Mouse (Mus musculus) gastrocnemius, postnatal 10 days (tissue): ENCODE results near the gene Ube2n. TPM values are rescaled to one million over a fixed set of nuclear protein-coding genes. Genes with fewer than 3 reads are reported as not detected.
"Not testable (repeated sequence)": the region's sequence is repeated elsewhere in the genome, so short reads cannot be mapped to it uniquely, and the experiment has no call there.

ENCODE experiments used
- DNase-seq: peaks from one replicate; pipeline ENCODE4 v3.0.0; 2021; ENCODE audit warnings: mixed read lengths
- total RNA-seq, 2 experiments: library from RNA; stranded (reverse); gene quantifications; 2 replicates each; pipeline ENCODE4 v1.2.3; 2021

Ube2n gene
- total RNA-seq, 2 experiments from 2014 or later: 111 to 139 TPM

DNA sequence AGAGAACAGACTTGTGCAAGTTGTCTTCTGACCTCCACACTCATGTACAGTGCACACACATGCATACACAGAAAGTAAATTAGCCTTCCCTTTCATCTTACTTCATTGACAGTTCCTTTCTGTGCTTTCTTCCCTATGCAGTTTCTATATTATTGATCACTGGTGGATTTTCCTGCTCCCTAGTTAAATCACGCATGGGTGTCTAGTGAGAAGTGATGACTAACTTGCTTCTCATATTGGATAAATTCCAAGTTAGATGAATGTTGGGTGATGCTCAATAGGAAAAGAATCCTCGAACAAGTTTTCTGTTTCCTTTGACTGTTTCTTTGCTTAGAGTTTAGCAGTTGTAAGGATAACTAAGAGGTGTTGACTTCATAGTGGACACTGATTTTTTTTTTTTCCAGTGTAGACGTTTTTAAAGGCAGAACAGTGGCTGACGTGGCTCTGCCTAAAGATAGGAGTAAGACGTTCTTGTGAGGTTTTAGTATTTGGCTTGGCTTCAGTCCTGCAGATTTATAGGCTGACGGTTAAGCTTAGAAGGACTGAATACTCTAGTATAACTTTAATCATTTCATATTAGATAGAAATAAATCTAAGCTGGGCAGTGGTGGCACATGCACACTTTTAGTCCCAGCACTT, 10.2 kb downstream of the Ube2n start:
- DNase-seq: no peak

DNA sequence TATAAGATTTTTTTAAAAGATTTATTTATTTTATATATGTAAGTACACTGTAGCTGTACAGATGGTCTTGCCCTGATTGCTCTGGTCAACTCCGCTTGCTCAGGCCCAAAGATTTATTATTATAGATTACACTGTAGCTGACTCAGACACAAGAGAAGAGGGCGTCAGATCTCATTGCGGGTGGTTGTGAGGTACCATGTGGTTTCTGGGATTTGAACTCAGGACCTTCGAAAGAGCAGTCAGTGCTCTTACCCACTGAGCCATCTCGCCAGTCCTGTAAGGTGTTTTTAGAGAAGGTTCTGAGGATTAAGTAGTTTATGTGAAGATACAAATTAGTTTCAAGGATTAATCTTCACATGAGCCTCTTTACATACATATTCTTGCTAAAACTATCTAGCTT, 10.9 kb downstream of the Ube2n start:
- DNase-seq: no peak

DNA sequence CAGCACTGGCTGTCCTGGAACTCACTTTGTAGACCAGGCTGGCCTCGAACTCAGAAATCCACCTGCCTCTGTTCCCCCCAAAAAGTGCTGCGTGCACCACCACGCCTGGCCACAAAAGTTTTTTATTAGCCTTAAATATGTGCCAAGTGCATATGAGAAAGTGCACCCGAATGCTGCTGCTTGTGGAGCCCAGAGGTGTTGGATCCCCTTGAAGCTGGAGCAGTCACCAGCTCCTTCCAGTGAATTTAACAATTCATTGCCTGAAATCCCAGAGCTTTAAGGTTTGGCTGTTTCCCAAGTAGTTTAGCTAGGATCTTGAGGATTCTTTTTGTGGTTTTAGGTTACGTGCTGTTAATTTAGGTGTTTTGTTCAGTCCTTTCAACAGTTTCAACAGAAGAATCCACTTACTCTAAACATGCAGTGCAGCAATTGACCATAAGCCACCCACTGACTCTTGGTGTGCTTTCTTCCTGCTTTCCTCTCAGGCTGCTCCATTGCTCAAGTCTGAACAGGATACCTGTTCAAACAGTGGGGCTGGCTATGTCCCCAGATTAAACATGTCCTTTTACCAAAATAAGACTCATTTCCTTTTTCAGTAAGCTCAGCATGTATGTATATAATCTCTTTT, 11.7 kb downstream of the Ube2n start:
- no peak for DNase-seq

DNA sequence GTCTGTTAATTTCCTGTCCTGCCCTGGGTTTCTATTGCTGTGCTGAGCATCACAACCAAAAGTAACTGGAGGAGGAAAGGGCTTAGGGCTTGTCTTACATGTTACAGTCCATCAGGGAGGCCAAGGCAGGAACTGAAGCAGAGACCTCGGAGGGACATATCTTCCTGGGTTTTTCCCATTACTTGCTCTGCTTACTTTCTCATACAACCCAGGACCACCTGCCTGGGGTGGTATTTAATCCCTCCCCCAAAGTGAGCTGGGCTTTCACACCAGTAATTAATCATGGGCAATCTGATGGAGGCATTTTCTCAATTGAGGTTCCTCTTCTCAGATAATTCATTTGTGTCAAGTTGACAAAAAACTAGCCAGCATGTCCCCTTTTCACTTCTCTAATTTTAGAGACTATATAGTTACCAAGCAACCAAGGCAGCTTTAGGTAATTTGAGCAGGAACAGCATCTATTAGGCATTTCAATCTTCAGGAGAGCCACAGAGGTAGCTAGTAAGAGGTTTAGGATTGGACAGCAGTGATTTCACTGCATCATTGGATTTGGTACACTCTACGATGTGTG, 15.7 kb downstream of the Ube2n start:
- DNase-seq: no peak

DNA sequence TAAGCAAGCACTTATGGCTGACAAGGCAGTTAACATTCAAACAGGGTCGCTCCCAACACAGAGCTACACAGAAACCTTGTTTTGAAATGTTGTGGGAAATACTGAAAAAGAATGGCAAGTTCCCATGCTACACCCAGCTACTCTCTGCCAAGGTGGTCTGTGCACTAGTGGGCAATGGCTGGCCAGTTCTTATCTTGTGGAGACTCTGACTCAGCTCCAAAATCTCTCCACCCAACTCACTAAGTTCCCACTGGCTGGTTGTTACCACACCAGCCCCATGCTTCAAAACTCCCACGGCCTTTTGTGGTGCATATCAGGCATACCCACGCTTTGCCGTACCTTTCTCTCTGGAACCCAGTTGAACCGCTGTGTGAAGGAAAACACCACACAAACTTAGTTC, 18.0 kb downstream of the Ube2n start:
- DNase-seq: no peak

DNA sequence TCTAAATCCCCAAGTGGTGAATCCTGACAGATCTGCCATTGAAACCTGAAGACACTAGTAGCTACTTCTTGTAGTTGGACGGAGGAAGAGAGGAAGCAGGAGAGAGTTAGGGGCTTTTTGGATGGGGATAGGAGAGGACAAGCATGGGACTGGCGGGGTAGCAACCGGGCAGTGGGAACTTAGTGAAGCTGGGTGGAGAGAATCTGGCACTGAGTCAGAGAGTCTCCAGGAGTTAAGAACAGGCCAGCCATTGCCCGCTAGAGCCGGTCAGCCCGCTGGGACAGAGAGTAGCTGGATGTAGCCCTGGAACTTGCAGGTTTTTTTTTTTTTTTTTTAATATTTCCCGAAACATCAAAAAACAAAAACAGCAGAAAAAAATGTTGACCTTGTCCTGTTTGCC, 18.4 kb downstream of the Ube2n start:
- DNase-seq: no peak

DNA sequence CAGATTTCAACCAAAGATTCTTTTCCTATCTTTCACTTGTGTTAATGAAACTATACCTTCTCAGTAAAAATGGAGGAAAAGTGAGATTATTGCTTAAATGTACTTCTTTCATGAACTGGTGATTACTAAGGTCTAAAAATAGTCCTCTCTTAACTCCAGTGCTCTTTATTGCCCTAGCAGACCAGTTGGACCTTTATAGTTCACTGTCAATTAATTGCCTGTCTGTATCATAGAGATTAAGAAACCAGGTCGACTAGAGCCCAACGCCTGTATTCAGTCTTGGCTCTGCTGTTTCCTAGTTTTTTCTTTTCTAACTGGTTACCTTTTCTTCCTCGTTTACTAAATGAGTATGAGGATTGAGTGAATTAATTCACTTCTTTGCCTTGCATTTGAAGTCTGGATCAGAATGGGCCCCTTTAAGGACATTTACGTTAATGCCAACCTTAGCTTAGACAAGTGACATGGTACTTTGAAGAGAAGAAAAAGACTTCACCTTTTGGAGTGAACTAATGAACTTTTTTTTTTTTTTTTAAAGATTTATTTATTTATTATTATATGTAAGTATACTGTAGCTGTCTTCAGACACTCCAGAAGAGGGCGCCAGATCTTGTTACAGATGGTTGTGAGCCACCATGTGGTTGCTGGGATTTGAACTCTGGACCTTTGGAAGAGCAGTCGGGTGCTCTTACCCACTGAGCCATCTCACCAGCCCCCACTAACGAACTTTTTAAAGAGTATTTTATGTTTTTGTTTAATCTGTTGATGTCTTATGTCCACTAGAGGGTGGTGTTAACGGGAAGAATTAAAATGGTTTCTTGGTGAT, 20.7 kb downstream of the Ube2n start:
- no peak for DNase-seq

DNA sequence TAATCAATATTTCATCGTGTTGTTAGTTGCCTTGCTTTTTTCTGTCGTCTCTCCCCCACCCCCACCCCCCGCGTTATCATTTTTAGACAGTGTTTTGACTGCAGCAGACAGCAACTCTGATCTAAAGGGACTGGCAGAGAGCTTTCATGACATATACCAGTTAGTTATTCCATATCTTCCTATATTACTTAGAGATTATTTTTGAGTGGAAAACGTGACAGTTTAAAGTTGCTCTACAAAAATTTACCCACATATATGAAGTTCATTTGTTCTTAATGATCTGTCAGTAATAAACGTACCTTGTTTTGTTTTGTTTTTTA, 21.2 kb downstream of the Ube2n start:
- DNase-seq: no peak

DNA sequence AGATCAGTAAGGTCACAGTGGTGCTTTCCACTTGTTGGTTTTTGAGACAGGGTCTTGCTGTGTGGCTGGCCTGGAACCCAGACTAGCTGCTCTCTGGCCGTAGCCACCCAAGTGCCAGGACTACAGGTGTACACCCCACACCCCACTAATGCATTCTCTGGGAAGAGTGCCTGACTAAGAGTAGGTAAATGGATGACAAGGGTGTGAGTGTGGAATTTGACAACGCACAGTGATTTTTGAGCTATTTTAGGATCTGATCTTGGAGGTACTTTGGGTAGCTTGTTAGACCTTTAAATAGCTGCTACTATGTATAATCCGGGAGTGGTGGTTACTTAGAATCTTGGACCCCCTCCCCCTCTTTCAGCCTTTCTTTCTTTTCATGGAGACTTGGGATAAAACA, 24.3 kb downstream of the Ube2n start:
- no peak for DNase-seq

DNA sequence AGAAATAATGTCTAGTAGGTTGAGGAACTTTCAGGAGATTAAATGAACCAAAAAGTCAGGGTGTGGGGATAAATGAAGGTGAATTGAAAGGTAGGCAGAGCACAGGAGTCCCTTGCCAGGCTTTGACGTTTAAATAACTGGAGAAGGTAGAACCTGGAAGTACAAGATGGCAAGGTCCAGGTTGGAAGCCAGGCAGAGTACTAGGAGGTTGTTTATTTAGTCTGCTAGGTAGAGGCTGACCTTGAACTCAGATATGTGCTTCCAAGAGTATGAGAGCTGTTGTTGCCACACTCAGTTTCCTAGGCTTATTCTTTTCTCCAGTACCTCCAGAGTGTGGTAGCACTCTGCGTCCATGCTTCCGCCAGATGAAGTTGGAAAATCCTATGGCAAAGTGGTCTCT, 24.9 kb downstream of the Ube2n start:
- no peak for DNase-seq

DNA sequence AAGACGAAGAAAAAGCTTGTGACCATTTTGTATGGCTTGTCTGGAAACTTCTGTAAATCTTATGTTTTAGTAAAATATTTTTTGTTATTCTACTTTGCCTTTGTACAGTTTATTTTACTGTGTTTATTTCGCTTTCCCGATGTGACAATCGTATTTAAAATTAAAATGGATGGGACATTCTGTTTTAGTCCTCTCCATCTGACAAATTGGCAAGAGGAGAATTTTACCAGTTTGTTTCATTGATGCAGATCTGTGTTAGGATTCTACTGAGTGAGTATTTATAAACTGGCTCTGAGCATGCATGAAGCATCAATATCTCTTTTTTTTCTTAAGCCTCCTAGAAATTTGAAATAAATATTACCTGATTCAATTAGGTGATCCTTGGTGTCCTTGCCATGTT, 28.0 kb downstream of the Ube2n start:
- no peak for DNase-seq

DNA sequence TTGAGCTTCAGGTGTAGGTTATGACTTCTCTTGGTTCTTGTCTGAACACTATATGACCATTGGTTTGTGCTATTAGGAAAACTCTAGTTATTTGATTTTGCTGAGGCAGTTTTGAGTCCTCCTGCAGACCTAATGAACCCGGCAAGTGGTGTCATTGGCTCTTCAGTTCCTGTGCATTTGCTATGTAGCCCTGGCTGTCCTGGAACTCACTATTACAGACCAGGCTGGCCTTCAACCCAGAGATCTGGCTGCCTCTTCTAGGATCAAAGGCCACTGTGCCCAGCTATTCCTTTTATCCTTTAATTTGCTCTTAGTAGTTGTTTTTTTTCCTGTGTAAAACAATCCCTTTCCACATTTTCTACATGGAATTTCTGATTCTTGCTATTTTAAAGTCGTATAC, 28.4 kb downstream of the Ube2n start:
- DNase-seq: no peak

DNA sequence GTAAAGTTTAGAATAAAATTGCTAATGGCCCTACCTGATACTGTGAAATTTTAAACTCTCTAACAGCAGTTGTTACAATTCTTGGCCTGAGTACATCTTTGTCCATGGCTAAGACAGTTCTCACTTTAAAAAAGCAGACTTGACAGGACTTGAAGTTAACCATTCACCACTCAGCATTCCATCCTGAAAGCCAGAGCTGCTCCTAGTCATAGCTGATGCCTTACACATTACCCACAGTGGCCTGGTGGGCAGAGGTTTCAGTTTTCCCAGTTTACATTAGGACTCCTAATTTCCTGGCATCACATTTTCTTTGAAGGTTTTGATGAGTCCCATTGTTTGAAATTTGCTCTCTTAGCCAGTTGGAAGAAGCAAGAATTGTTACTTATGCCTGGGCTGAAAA, 29.1 kb downstream of the Ube2n start:
- DNase-seq: no peak

DNA sequence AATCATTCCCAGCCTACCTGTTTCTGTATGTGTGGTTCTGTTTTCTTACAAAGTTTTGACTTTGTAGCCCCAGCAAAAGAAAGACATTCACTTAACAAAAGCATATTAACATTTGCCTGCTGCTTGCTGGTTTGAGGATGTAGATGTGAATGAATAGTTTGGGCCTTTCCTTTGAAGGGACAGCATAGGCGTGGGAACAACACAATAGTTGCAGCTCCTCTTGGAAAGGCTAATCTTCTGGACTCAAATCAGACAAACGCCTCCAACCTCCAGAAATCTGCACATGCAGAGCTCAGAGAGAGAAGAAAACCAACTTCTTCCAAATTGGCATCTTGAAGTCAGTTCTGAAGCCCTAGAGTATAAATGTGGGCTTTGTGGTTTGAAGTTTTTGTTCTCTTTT, 29.7 kb downstream of the Ube2n start:
- DNase-seq: no peak

DNA sequence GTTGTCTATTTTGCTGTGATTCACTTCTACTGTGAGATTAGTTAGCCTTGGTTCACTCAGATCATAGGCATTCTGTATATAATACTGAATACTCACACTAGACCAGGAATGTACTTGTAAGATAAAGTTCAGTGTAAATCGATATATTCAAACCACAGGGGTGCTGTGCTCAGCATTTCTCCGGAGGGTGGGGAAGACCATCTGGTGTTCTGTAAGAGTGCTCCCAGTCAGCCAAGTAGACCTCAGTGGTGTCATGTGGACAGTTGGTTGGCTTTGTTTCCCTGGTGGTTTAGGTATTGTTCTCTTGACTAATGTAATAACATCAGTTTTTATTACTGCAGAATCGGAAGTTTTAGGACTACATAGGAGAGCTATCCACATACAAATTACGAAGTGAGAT, 30.1 kb downstream of the Ube2n start:
- DNase-seq: no peak

DNA sequence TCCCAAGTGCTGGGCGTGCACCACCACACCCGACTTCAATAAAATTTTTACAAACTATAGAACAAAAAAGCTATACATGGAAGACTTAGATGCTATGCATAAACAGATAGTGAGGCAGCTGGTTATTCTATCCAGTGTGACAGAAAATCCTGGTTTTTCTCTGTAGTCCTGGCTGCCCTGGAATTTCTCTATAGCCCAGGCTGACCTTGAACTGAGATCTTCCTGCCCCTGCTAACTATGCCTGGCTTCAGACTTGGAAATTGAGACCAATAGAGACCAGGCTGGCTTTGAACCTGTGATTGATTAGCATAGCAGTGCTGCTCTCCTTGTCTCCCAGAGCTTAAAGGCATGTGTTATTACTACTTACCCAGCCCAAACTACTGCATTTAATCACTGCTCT, 31.2 kb downstream of the Ube2n start:
- DNase-seq: no peak

DNA sequence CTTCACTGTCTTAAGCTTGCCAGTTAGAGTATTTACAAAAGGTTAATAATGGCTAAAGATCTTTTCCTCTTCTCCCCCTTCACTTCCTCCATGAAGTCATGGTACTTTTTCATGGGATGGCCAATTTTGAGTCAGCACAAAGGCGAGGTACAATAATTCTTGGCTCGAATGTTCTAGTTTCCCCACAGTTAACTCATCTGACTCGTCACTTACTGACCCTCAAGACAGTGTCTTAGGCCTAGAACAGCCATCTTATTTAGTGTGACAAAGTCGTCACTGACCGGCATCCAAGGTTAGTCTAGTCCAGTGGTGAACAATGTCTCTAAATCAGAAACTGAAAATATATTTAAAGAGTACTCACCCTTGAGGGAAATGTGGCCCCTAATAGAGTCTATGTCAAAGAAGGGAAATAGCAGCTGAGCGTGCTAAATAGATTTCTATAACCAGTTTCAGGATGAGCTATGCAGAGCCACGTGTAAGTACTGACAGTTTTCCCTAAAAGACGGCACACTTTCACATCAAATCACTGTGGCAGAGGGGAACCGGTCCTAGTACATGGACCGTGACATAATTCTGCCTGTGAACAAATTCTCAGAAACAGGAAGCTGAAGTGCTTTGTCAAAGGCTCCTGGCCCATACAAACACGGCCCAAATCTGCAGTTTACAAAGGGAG, 33.3 kb downstream of the Ube2n start:
- DNase-seq: no peak

DNA sequence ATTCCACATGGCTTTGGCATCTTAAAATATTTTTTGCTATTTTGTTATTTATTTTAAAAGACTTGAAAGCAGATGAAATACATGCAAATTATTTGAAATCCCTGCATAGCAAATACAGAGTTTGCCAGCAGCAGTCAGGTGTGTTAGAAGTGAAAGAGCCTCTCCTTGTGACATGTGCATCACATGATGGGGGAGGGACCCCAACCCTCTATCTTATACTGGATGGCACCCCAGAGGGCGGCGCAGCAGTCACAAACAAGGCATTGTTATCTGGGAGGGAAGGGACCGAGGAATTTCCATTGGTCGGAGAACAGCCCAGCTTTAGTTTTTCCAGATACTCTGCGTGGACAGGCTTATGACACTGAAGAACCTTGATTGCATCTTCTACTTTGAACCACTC, 34.1 kb downstream of the Ube2n start:
- not testable (repeated sequence) for DNase-seq

DNA sequence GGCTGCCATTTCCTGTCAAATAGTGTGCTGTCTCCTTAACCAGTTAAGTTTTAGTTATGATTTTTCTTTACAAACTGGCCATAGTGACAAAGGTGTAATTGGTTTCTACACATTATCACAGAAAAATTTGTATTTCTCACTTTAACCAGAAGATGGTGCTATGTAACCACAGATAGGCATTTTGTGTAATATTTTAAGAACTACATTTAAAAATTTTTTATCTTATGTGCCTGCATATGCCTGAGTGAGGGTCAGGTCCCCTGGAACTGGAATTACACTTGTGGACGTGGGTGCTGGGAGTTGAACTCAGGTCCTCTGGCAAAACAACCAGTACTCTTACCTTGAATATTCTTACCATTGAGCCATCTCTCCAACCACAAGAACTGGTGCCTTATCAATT, 35.6 kb downstream of the Ube2n start:
- DNase-seq: no peak

DNA sequence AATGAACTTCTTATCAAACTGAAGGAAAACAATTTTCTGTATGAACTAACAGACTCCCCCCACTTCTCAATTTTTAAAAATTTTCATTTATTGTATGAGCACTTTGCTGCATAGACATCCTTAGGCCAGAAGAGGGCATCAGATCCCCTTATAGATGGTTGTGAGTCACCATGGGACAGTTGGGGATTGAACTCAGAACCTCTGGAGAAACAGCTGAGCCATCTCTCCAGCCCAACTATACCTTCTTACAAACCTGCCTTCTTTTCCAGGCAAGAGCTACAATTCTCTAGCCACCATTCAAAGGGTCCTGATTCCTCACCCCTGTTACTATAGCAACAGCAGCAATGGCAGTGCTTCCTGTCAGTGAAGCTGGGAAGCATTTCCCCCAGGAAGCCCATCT, 36.8 kb downstream of the Ube2n start:
- no peak for DNase-seq

DNA sequence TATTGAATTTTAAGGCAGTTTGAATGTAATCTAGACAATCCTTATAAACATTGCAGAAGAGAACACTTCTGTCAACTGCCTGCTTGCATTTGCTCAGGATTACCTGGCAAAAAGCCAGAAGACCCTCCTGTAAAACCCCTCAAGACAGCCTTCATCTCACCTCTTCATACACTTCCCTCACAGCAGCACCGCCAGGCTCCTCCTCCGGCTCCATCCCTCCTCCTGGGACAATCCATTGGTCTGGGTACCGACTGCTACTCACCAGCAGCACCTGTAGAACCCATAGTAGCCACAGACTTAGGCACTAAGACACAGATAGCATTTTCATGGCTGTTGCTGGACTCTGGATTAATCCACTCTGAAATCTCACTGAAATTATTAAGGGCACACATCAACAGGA, 37.4 kb downstream of the Ube2n start:
- no peak for DNase-seq

DNA sequence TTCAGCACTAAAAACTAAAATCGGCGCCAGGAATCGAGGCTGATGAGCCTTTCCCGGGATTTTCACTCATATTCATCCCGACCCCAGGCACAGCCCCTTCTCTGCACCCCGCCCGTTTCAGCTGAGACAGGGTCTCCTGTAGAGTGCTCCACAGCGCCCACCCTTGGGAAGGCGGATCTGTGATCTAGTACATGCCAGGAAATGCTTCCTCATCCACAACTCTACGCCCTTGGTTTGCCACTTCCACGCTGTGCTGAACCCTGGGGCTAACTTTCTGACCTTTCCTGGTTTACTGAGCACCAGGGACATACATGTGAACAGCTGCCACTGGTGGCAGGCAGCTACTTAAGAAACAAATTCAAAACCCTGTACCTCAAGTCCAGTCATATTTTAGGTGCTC, 40.9 kb downstream of the Ube2n start:
- DNase-seq: no peak

DNA sequence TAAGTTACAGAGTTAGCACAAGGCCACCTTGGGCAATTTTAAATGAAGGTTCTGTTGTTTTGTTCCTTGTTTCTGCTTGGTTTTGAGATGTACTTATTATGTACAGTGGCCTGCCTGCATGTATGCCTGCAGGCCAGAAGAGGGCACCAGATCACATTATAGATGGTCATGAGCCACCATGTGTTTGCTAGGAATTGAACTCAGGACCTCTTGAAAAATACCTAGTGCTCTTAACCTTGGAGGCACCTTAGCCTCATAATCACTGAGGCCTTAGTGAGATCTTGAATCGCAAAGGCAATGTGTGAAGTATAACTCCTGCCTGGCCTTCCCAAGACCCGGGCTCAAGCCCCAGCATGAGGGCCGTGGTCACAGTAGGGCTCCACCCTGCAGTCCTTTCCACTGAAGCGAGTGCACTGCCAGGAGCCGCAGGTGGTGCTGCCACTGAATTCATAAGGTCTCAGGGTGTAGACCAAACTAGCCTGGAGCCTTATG, 42.4 kb downstream of the Ube2n start:
- DNase-seq: no peak
